Mouse (Mus musculus): ENCODE results near the gene Rtn3.
"Not testable (repeated sequence)": the region's sequence is repeated elsewhere in the genome, so short reads cannot be mapped to it uniquely, and the experiment has no call there.

Gene Rtn3

DNA sequence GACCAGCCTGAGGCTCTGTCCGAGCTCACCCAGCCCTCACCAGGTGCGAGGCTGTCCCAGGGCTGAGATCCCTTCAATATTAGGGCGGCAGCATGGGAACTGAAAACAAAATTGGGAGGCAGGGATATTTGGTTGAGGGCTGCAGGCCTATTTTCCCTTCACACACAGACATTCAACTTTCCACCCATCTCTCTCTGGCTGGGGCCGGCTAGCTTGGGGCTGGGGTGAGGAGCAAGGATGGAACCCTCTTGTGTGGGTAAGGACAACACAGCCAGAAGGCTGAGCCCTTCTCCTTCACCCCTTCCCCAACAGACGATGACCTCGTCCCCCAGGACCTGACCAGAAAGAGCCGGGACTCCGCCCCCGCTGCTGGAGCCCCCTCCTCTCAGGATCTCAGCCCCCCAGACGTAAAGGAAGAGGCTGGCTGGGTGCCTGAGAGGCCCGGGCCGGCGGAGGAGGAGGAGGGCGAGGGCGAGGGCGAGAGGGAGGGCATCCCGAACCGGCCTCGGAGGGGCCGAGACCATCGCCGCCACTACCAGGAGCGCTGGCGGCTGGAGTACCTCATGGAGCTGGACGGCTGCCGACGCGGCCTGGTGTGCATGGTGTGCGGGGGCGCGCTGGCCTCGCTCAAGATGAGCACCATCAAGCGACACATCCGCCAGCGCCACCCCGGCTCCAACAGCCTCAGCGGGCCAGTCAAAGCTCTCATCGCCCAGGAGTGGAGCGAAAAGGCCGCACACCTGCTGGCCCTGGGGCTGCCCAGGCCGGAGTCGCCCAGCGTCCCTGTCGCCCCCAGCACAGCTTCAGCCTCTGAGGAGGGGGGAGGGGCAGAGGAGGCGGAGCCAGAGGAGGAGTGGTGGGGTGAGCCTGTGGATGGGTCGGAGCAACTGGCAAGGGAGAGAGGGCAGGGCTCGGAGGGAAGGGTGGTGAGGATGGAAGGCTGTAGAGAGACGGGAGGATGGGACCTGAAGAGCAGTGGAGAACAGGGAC, 61.2 kb downstream of the Rtn3 start:
- DNase-seq = peak; percentile 13 to 48

DNA sequence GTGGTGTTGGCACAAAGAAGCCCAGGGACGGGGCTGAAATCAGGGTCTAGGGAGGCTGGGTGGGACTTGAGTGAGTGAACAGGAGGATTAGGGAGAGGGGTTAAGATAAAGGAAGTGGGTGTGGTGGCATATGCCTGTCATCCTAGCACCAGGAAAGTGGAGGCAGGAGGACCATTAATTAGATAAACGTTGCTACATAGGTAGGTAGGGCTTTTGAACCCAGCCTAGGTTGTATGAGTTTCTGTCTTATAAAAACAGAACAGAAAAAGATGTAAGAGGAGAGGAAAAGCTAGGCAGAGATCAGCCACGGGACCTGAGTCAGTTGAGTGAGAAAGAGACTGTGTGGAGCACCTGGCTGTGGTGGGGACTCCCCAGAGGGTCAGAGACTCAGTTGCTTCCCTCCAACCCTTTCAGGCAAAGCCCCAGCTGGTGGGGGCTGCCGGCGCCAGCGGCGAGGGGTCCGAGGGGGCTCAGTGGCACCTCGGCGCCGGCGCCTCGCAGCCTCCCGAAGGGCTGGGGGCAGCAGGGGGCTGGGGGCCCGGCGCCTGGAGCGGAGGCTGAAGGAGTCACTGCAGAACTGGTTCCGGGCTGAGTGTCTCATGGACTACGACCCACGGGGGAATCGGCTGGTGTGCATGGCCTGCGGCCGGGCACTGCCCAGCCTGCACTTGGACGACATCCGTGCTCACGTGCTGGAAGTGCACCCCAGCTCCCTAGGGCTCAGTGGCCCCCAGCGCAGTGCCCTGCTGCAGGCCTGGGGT, 62.1 kb downstream of the Rtn3 start:
- DNase-seq = no peak

DNA sequence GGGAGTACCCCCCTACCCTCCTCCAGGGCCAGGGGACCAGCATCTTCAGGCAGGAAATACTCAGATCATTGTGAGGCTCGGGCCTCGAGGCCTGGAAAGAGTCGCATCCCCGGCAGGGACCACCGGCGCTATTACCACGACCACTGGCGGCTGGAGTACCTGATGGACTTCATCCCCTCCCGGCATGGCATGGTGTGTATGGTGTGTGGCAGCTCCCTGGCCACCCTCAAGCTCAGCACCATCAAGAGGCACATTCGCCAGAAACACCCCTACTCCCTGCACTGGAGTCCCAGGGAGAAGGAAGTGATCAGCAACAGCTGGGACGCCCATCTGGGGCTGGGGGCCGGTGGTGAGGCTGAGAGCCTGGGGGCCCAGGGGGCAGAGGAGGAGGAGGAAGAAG, 63.0 kb downstream of the Rtn3 start:
- no peak for DNase-seq

DNA sequence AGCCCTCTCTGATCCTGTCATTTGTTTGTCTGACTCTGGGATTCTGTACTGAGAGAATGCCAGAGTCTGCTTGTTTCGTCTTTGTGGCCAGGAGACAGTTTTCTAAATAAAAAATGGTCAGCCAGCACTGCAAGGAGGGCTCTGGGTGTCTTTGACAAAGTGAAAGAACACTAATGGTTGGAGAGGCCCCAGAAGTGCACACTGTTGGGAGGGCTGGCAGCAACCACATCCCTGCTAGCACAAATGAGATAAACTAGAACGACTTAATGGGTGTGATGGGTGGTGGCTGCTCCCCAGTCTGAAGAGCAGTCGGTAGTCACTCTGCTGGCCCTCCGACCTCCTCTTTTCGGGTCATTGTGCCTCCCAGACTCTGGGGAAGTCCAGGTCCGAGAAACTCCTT, 63.9 kb downstream of the Rtn3 start:
- DNase-seq = peak in 1 of 2 experiments; percentile 2

DNA sequence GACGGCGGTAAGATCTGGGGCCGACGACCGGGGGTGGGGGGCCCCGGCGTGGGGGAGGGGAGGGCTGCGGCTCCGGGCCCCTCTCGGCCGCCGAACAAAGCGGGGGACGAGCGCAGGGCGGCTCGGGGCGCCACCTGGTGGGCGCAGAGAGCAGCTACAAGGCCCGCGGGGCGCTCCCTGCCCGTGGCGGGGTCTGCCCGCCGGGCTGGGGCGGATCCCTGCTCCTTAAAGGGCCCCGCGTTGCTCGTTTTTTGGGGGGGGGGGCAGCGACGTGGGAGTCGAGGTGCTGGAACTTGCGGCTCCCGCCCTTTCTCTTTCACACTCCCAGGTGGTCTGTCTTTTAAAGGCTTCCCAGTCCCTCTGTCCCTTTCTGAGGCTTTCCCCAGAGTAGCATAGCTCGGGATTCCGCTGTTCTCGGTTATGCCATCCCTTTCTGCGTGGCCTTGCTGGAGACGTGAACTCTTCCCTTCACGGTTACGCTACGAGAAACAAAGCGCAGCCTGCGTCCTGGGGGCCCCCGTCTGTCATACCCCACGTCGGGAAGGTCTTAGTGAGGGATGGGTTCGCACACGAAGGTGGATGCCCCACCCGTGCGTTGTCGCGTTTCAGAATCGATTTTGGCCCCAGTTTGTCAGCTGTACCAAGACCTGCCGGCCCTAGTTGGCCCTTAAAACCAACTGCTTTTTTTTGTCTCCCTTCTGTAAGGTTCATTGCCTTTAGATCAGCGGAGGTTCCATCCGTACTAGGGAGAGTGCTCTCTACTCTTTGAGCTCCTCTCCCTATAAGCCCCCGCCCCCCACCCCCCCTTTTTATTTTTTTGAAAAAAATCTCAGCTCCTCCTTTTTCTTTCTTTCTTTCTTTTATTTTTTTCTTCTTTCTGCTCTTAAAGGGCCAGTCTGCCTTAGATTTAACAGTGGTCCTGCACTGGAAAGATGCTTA, 64.9 kb downstream of the Rtn3 start:
- peak; percentile 86 to 88 for DNase-seq

DNA sequence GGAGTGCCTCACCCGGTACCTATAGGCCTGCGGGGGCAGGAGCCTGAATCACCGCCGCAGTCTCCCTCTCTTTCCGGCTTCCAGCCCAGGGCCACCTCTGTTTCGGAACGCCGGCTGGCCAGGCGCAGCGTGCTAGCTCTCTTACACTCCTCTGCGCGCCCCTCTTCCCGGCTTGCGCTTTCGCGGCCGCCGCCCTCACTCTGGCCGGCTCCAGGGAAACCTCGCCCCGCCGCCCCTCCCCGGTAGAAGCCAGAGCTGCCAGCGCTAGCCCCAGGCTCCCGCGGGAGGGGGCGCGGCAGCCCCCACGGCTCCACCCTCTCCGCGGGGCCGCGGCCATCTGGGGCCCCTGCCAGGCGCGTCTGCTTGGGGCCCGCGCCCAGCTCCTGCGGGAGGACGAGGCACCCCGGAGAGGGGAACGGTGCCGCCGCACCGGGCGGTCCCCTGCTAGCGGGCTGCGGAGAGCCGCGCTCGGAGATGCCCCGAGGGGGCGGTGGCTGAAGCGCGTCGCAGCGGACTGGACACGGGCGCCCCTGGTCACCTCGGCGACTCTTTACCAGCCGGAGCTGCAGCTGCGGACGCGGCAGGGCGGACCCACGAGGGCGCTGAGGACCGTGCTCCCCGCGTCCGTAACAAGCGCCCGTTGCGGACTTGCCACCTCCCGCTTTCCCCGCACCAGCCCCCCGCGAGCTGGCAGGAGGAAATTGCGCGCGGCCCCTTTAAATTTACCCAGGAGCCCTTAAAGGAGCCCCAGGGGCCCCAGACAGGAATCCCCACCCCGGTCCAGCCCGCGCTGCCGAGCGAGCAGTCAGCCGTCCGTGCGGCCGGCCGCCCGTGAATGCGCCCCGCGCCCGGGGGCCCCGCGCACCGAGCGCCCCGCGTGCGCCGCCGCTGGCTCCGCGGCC, 66.0 kb downstream of the Rtn3 start, which contains the start of gene 2700081O15Rik:
TSS of gene 2700081O15Rik (plus strand) at position 792 of the 902 bp plus-strand sequence.
- DNase-seq = peak; percentile 72 to 81

DNA sequence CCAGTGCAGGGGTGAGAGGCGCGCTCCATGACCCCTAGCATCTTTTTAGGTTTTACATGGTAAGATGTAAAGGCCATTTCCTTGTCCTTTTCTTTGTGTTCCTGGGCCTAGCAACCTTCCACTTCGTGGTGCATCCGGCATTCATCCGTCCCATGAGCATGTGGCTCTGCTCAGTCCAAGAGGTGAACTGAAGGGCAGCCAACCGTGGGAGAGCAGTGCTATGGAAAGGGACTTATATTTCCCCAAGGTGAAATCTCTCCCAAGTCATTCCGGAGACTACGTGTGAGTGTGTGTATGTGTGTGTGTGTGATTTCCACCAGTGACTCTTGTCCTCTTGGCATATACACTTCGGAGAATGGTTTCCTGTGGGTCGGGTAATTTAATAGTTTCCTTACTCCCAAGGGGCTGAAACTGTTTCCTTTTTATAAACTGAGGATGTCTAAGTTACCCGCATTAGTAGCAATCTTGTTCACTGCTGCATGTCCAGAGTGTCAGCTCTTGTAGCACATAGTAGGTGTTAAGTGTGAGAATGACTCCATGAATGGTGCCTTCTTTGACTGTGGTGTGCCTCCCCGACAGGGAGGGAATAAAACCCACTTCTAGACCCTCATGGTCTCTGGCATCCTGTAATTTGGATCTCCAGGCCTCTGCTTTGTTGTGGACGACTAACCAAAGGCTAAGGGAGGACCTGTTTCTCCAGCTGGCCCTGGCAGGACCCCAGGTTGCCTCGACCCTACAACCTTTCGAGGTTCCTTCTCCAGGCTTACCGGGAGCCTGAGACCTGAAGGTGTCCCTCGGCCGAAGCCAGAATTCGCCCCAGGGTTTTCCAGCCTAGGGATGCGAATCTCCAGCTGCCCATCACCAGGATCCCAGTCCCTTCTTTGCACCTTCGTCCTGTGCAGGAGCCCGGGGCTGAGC, 66.9 kb downstream of the Rtn3 start:
- DNase-seq = no peak

DNA sequence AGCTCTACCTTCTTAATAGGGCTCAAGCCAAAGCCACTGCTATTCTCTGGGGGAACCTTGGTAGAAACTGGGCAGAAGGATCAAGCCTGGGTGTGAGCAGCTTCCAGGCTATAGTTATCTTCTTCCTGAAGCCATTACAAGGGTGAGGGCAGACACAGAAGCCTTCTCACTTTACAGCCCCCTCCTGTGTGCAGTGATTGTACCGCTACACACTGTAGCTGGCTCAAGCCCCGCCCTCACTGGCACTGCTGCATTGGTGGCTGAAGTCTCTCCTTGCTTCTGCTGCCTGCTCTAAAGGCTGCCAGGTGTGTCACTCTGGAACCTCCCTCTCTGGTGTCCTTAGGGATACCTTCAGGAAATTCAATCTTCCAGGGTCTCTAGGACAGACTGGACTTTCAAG, 70.7 kb downstream of the Rtn3 start:
- DNase-seq = no peak

DNA sequence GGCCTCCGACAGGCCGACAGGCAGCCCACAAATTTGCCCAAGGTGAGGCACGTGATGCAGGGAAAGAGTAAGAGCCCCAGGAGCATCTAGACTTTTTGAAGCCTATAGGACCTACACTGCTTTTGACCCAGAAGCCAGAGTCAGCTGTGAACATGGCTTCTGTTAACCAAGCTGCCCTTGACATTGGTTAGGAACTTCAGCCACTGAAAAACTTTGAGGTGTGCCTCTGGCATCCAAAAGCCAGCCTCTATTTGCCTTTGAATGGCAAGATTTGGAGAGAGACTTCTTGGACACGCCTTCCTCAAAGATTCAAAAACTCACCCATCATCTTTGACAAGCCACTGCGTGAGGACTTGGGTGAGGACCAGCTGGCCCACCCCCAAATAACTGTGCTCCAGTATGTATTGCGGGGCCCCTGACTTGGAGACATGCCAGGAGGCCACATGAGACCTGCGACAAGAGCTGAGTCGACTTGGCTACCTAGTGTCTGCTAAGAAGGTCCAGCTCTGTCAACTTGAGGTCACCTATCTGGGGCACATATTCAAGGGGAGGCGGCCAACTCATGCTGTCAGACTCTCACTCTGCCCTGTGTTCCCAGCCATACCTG, 78.4 kb downstream of the Rtn3 start:
- DNase-seq = no peak

DNA sequence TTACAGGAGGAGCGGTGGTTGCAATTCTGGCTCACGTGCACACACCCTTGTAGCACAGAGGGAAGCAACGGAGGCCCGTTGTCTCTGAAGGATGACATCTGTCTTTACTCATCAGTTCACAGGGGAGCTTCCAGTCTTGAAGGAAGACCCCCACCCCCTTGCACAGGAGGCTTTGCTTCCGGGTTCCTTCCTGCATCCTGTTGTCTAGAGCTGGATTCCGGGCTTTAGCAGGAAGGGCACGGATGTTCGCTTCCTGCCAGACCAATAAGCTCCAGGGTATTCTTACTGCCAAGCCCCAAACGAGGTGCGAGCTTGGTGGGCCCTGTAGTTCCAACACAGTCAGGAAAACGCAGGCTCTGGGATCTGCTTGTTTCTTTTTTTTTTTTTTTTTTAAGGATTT, 82.4 kb downstream of the Rtn3 start:
- DNase-seq = no peak

DNA sequence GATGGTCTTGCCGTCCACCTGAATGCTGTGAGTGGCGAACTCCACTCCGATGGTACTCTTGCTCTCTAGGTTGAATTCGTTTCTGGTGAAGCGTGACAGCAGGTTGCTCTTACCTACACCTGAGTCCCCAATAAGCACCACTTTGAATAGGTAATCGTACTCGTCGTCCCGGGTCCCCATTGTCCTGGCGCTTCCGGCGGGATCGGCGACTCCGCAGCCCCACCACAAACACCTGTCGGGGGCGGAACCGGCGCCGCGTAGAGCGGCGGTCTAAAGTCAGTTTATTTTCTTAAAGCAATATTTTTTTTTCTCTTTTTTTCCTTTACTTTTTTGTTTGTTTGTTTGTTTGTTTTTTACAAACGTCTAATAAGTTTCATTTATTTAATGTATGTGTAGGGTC, 84.2 kb downstream of the Rtn3 start:
- not testable (repeated sequence) for DNase-seq

DNA sequence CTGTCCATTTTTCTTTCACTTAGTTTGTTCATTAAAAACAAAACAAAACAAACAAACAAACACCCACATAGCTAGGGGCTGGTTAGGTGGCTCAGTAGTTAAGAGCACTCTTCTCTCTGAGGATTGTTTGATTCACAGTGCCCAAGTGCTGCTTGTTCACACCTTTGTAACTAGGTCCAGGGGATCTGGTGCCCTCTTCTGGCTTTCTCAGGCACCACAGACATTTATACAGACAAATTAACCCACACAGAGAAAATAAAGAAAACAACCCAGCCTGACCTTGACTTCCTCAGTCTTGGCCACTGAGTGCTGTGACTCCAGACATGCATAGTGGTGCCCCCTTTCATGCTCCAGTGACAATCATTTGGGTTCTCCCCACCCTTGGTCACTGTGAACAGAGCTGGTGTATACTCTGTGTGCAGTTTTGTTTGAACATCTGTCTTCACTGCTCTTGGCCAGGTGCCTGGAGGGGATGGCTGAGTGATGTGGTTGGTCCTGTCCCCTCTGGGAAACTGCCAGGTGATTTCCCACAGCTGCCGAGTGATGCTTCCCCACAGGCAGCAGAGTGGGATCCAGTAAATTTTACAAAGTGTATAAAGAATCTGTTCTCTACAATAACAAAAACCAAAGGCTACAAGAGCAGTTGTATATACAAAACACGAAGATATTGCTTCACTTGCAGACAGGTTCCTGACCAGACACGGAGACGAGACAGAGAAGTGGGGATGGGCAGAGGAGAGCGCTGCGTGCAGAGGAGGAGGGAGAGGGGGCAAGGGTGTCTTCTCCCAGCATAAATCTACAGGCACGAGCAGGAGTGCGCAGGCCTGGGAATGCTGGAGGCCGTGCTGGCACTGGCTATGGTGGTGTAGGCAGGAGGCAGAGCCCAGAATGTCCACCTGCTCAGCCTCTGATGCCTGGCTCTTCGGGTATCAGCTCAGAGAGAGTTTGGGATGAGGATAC, 85.9 kb downstream of the Rtn3 start:
- peak in 1 of 2 experiments; percentile 20 for DNase-seq

DNA sequence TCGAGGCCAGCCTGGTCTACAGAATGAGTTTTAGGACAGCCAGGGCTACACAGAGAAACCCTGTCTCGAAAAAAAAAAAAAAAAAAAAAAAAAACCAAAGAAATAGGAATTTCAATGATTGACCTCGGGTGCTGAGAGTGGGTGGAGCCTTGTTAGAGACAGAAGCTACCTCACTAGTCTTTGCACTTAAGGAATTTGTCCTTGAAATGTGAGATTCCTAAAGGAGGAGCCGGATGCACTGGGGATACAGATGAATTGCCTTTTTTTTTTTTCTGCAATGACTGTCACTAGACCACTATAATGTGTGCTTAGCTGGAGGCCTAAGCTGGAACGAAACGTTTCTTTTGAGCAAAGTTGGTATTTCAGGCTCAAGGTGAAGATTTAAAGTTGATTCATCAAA, 94.6 kb downstream of the Rtn3 start:
- DNase-seq = no peak

DNA sequence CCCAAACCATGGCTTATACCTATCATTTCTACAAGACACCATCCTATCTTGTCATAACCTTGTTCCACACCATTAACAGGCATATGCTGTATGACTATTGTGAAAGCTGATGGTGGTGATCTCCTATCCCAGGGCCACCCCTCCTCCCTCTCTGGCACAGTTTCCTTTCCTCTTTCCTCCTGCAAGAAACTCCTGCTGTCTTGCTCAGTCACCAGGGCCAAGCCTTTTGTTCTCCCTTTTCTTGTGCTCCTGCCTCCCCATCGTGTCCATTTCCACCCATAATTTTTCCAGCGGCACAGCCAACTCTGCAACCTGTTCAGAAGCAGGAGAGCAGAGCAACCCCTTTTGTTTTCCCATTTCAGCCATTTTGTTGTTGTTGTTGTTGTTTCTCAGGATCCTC, 97.0 kb downstream of the Rtn3 start:
- no peak for DNase-seq

DNA sequence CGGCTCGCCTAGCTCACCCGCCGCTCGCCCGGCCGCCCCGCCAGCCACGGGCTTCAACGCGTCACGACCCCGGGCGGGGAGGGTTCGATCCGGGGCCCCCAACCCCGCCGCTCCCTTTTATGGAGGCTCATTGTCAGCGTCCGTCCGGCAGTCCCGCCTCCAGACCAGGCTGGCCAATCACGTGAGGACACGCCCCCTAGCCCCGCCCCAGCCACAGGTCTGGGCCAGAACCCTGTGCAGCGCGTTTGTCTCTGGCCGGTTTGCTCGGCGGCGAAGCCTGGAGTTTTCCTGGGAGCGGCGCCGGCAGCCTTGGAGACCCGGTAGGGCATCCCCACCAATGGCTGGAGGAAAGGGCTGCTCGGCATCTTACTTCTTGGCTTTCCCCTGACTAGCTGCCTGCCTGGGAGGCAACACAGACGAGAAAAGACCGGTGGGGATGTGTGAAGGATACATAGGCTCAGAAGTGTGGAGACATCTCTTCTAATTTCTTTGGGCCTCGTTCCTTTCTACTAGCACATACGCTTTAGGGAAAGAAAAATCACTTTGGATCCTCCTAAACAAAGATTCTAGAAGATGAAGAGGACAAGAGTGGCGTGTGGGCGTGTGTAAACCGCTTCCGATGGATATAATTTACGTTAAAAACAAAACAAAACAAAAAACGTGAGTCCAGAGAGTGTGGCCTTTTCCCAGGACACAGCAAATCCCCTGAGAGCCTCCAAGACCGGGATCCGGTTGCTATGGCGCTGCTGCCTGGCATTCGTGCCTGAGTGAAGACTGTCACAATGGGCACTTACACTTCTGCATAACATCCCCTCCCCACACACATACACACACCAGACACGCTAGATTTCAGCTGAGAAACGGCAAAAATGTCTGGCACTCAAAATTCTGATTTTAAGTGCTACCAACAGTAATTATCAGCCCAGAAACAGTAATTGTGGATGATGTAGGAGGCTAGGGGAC, 99.9 kb downstream of the Rtn3 start, which contains the start of gene Spindoc:
TSS of gene Spindoc (minus strand) at position 92 of the 963 bp plus-strand sequence.
- peak; percentile 97 to 99 for DNase-seq

DNA sequence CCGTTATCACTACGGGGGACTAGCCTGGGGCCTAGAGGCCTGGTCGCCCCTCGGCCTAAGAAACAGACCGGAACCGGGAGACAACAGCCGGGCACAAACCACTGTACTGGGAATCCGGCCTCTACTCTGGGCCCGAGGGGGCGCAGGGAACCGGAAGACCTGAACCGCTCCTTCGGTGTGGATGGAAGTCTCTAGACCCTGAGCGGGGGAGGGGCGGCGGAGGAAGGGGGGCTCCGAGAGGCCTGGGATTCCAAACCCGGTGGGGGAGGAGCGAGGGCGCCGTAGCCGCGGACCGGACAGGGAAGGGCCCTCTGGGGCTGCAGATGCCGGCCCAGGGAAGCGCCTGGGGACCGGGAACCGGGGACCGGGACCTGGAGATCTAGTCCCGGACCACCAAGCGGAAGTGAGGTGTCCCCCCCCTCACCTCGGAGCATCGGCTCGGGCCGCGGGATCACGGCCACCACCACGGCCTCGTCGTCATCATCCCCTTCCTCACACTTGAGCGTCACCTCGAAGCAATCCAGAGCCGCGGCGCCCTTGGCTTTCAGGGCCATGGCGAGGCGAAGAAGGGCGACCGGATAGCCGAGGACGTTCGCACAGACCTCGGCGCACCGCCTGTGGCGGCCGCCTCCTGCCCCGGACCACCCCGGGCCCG, 100.7 kb downstream of the Rtn3 start:
- peak; percentile 80 to 84 for DNase-seq

DNA sequence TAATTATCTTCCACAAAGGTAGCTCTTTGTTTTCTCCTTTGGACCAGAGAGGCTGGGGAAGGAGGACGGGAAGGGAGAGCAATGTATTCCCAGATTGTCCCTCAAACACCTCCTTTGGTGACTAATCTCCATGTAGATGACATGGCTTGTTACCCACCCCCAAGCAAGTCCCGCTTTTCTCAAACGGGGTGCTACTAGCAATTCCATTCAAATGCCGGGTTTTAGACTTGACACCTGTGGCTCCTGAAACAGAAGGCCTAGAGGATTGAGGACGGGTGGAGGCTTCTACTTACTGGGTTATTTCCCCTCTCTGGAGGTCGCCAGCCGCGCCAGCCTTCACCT, 101.2 kb downstream of the Rtn3 start:
- DNase-seq = no peak
